Mouse (Mus musculus): ENCODE results near the gene Plekhb1. TPM values are rescaled to one million over a fixed set of nuclear protein-coding genes. Genes with fewer than 3 reads are reported as not detected.

Gene Plekhb1
- 18.3 TPM for polyA plus RNA-seq (2014; fragmentation: Illumina TruSeq; extraction: RNeasy Lipid Tissue Mini Kit (QIAGEN cat#74804); ENCODE audit: low read depth, low replicate concordance)

DNA sequence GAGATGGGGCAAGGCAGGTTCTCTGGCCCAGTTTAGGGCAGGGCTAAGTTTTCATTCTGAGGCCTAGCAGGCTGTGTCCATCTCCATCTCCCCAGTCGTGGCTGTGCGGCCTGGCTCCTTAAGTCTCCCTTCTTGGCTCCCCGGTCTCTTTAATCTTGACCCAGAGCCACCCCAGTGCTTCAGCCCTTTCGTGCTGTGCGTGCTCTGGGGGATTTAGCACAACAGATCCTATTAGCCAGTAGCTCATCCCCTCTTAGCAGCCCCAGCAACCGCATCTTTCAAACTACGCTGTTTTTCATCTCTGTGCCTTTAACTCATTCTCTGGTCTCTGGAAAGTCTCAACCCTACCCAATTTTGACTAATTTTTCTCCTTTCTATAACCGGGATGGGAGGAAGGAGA lies at the start of gene Plekhb1:
Gene Plekhb1 (minus strand): TSS at position 184 of the 400 bp plus-strand sequence.

DNA sequence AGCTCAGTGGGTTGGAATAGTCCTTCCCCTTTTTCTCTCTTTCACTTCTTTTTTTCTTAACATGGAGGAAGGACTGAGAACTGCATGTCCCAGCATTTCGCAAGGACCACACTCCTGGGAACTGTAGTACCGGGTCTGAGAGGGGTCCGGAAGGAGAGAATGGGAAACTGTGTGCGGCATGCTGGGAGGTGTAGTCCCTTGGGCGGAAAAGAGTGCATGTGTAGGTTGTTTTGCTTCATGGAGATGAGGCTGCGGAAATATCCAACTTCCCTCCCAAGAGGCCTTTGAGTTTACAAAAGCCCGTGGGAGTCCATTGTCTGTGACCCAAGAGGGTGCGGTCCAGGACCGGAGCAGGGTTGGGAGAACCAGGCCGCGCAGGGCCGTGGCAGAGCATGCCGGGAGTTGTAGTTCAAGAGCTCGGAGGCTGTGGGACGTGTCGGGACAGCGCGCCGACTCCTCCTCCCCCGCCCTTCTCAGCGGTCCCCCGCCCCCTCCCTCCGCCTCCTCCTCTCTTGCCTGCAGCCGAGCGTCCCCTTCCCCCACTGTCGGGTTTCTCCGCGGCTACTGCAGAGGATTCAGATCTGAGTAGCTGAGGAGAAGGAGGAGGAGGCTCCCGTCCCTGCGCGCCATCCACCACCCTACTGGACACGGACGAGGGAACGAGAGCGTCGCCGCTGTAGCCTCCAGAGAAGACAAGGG lies 44.1 kb upstream of the Plekhb1 start, which contains the start of gene Fam168a:
Gene Fam168a (plus strand): TSS at position 493 of the 699 bp plus-strand sequence.

DNA sequence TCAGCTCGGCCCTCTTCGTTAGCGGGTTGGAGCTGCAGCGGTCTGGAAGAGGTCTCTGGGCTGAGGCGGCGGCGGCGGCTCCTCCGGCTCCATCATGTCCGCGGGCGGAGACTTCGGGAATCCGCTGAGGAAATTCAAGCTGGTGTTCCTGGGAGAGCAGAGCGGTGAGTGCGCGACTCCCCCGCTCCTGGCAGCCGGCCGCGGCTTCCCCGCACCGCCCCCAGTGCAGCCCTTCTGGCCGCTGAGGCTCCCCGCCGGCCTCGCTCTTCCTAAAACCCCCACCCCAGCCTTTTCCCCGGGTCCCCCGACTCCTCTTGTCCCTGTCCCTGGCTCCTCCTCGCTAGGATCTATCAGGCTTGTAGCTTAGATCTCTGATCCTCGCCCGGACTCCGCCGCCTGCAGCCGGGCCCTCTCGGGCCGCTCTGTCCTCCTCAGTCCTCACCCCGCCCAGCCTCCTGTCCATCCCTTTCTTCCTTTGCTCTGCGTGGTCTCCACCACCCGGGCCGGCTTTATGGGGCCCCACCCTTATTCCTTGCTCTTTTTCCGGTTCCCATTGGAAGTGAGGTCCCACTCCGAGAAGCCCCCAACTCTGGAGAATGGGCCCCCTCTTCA lies 54.0 kb downstream of the Plekhb1 start, which contains the start of gene Mrpl48:
Gene Mrpl48 (minus strand): TSS at position 172 of the 612 bp plus-strand sequence.

DNA sequence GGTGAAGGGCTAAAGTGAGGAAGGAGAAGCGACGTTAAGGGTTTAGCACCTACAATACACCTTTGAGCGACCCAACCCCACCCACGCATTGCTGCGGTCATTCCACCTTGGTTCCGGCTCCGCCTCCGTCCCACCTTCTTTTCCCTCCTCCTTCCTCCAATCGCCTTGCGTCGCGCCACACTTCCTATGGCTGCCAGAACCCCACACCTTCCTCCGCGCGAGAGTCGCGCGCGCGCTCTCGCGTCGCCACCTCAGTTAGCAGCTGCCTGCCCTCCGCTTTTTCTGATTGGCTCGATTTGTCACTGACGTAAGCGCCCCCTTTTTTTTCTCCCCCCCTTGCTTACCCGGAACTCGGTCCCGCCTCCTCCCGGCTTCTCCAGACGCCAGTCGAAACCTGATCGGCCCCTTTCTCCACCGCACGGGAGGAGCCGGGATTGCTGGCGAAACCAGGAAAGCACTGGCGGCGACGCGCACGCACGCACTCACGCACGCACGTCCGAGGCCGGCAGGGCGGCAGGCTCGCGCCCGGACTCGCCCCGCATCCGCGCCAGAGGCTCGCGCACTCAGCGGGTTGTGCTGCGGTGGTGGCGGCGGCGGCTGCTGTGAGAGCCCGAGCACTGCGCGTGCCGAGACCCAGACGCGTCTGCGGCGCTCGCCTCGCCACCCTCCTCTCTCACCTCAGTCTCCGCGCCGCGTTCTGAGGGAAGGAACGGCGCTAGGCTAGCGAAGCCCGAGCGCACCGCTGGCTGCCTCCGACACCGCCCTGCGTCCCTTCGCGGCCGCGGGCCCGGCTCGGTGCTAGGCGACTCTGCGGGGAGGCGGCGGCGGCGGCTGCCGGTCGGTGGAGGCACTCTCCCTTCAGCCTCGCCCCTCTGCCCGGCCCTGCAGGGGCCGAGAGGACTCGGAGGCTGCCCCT lies 54.7 kb downstream of the Plekhb1 start, which contains the start of gene Rab6a:
Gene Rab6a (plus strand): TSS at position 197 of the 916 bp plus-strand sequence.

Other genes starting within 250 kb of the Plekhb1 start
- 10.0 TPM for gene Ucp3, start 189.4 kb downstream of the Plekhb1 start, polyA plus RNA-seq (2014; fragmentation: Illumina TruSeq; extraction: RNeasy Lipid Tissue Mini Kit (QIAGEN cat#74804); ENCODE audit: low read depth, low replicate concordance)
- 473 TPM for gene Ucp2, start 169.1 kb downstream of the Plekhb1 start, polyA plus RNA-seq (2014; fragmentation: Illumina TruSeq; extraction: RNeasy Lipid Tissue Mini Kit (QIAGEN cat#74804); ENCODE audit: low read depth, low replicate concordance)
- 8.0 TPM for gene Dnajb13, start 147.5 kb downstream of the Plekhb1 start, polyA plus RNA-seq (2014; fragmentation: Illumina TruSeq; extraction: RNeasy Lipid Tissue Mini Kit (QIAGEN cat#74804); ENCODE audit: low read depth, low replicate concordance)
- gene Coa4, start 125.3 kb downstream of the Plekhb1 start, polyA plus RNA-seq (2014; fragmentation: Illumina TruSeq; extraction: RNeasy Lipid Tissue Mini Kit (QIAGEN cat#74804); ENCODE audit: low read depth, low replicate concordance) = 18.5 TPM
- gene Rab6a, start 55.0 kb downstream of the Plekhb1 start, polyA plus RNA-seq (2014; fragmentation: Illumina TruSeq; extraction: RNeasy Lipid Tissue Mini Kit (QIAGEN cat#74804); ENCODE audit: low read depth, low replicate concordance) = 67.0 TPM
- 63.4 TPM for gene Mrpl48, start 54.1 kb downstream of the Plekhb1 start, polyA plus RNA-seq (2014; fragmentation: Illumina TruSeq; extraction: RNeasy Lipid Tissue Mini Kit (QIAGEN cat#74804); ENCODE audit: low read depth, low replicate concordance)
- 21.4 TPM for gene Fam168a, start 44.2 kb upstream of the Plekhb1 start, polyA plus RNA-seq (2014; fragmentation: Illumina TruSeq; extraction: RNeasy Lipid Tissue Mini Kit (QIAGEN cat#74804); ENCODE audit: low read depth, low replicate concordance)
- 2.3 TPM for gene Relt, start 201.0 kb upstream of the Plekhb1 start, polyA plus RNA-seq (2014; fragmentation: Illumina TruSeq; extraction: RNeasy Lipid Tissue Mini Kit (QIAGEN cat#74804); ENCODE audit: low read depth, low replicate concordance)